Mouse (Mus musculus): ENCODE results near the gene Fbxo44. TPM values are rescaled to one million over a fixed set of nuclear protein-coding genes. Genes with fewer than 3 reads are reported as not detected.

The Fbxo44 gene
- polyA plus RNA-seq, 1 experiment from 2014 or later, result 27.0 TPM

DNA sequence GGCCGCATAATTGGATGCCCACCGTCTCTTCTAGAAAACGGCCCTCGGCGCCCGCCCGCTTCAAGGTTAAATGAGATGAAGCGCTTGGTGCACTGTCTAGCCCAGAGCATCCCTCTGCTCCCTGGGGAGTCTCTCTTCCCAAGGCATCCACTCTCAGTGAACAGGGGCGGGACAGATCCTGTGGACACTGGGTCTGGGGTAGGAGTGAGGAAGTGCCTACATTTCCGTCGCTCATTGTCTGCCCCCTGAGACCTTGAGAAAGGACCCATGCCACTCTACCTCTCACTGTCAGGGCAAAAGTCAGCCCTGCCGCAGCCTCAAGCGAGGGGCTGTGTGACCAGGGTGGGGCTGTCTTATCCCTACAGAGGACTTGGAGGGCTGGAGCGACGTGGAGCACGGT lies 4.2 kb upstream of the Fbxo44 start:
- peak overlapping the region; percentile 45 for H3K4me3 ChIP-seq
- under 1% methylated on average over 16 of the region's 16 CpGs for WGBS

DNA sequence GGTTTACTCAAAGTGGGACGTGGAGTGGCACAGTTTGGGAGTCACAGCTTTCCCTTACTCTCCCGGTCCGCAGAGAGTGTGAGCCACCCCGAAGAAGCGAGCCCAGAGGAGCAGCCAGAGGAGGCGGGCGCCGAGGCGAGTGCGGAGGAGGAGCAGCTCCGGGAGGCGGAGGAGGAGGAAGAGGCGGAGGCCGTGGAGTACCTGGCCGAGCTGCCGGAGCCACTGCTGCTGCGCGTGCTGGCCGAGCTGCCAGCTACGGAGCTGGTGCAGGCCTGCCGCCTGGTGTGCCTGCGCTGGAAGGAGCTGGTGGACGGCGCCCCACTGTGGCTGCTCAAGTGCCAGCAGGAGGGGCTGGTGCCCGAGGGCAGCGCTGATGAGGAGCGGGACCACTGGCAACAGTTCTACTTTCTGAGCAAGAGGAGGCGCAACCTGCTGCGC lies 3.7 kb upstream of the Fbxo44 start:
- Histone ChIP-seq H3K9me3 (replicated peaks) (no peaks in the 10 kb centered on the region), H3K27me3 (peaks cover 88% of the 10 kb centered on the region), H3K4me3 (peak overlapping the region; percentile 45), H3K36me3 (no peaks in the 10 kb centered on the region), H3K4me1 (replicated peaks) (peaks cover 38% of the 10 kb centered on the region), H3K9ac (peak overlapping the region; percentile 10; the same call in 1 of the 2 replicates), H3K4me2 (peak overlapping the region; percentile 72), H3K27ac (no peak overlapping the region)
- WGBS, result under 1% methylated on average over 29 of the region's 29 CpGs
- peak; percentile 19 for ATAC-seq (replicated peaks; ENCODE audit: insufficient number of reproducible peaks, insufficient read depth, low FRiP score, low read depth)

More for the DNA sequence above, 4.2 kb upstream of the Fbxo44 start:
- Histone ChIP-seq H3K4me2 (peak overlapping the region; percentile 72), H3K9me3 (replicated peaks) (no peaks in the 10 kb centered on the region), H3K9ac (0 out of 2 replicates have a peak overlapping the region, but pooled peaks have one; percentile 10), H3K36me3 (no peaks in the 10 kb centered on the region), H3K27me3 (peaks cover 90% of the 10 kb centered on the region), H3K27ac (no peak overlapping the region), H3K4me1 (replicated peaks) (peaks cover 34% of the 10 kb centered on the region)
- ATAC-seq (replicated peaks; ENCODE audit: insufficient number of reproducible peaks, insufficient read depth, low FRiP score, low read depth), result no peak

DNA sequence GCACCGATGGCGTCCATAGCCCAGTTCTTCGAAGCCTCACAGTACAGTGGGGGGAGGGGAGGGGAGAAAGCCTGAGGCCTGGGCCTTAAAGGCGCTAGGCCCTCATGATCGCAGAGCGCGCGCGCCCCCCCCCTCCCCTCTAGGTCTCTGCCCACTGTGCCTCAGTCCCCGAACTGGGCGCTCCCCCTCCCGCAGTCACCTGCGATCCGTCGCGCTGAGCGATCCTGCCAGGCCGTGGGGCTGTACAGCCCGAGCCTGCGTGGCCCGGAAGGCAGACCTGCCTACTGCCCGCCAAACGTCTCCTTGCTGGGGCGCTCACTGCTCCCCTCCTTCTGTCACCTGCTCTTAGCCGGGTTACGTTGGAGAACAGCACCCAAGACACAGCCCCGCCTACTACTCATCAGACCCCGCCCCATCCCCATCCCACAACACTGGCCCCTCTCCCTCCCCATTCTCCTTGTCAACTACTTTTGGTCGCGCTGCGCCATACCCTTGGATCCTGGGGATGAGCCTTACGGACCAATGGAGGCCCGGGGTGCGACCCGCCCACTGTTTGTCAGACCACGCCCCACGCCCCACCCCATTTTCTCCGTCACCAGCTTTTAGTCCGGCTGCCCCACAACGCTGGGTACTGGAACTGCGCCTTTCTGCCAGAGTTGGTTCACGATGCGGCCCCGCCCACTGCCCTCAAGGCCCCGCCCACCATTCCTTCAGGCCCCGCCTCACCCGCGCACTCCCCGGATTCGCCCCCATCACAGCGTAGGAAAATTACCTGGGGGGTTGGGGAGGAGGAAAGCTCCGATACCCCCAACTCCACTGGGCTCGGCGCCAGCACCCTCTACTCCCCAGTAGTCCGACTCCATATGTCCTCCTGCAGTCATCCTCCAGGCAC lies 492 bp downstream of the Fbxo44 start:
- peak; percentile 84 for ATAC-seq (replicated peaks; ENCODE audit: insufficient number of reproducible peaks, insufficient read depth, low FRiP score, low read depth)
- Histone ChIP-seq H3K27me3 (peaks cover 56% of the 10 kb centered on the region), H3K9ac (peak overlapping the region; percentile 82), H3K27ac (peak overlapping the region; percentile 81), H3K4me2 (peak overlapping the region; percentile 98), H3K9me3 (replicated peaks) (no peaks in the 10 kb centered on the region), H3K4me3 (peak overlapping the region; percentile 77), H3K36me3 (peaks cover 13% of the 10 kb centered on the region; the same call in 1 of the 2 replicates), H3K4me1 (replicated peaks) (peaks cover 40% of the 10 kb centered on the region)
- under 1% methylated on average over 48 of the region's 55 CpGs for WGBS

DNA sequence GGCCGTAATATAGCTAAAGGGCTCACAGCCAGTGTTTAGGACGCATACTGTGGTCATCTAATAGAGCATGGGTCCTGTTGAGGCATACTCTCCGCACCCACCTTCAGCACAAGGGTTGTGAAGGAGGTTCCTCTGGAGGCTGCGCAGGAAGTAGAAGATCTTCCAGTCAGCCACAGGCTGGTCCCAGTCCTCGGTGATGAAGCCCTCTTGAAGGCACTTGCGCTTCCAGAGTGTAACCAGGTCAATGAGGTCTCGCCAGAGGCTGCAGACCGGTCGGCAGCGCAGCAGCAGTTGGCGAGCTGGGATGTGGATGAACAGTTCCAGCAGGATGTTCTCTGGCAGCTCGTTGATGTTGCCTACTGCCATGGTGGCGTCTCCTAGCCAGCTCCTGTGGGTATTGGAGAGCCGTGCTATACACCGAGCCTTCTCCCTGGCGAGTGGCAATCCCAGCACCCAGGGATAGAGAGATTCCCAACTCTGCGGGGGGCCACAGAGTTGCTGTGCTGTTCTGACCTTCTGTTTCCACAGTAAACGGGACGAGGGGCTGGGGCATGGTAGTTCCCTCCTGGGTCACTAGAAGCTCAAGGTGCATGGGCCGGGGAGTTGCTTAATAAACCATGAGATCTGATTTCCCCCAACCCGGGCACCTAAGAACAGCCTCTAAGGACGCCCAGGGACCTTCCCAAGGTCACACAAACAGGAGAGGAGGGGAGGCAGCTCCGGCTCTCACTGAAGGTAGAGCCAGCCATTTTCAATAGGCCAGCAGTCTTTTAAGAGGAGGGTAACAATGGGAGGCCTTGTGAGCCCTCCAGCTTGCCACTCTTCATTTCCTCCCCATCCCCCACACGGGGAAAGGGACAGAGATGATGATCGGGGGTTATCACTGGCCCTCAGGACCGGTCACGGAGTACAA lies 1.6 kb downstream of the Fbxo44 start:
- Histone ChIP-seq H3K36me3 (peaks cover 18% of the 10 kb centered on the region; the same call in 1 of the 2 replicates), H3K27ac (peak overlapping the region; percentile 81), H3K9me3 (replicated peaks) (no peaks in the 10 kb centered on the region), H3K9ac (peak overlapping the region; percentile 82), H3K27me3 (peaks cover 45% of the 10 kb centered on the region), H3K4me2 (peak overlapping the region; percentile 98), H3K4me1 (replicated peaks) (peaks cover 30% of the 10 kb centered on the region), H3K4me3 (peak overlapping the region; percentile 77)
- ATAC-seq (replicated peaks; ENCODE audit: insufficient number of reproducible peaks, insufficient read depth, low FRiP score, low read depth), result no peak
- WGBS, result 29% methylated on average over 27 of the region's 27 CpGs

DNA sequence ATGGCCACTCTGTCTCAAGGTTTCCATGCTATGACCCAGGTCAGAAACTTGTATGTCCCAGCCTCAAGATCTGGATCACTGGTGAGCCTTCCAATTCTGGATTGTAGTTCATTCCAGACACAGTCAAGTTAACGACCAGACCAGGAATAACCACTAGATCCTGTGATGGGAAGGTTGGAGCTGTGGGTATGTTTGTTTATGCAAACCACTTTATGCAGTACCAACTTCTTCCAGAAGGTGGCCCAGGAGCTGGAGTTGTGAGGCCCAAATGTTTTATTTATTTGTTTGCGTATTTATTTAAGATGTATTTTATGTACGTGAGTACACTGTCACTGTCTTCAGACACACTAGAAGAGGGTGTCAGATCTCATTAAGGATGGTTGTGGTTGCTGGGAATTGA lies 5.3 kb downstream of the Fbxo44 start:
- H3K27ac ChIP-seq, result no peak overlapping the region
- H3K36me3 ChIP-seq, result peaks cover 18% of the 10 kb centered on the region; the same call in 1 of the 2 replicates
- WGBS, result 57% methylated on average over 3 of the region's 3 CpGs
- no peak overlapping the region for H3K4me2 ChIP-seq
- peaks cover 9% of the 10 kb centered on the region for H3K27me3 ChIP-seq
- H3K9me3 ChIP-seq (replicated peaks), result no peaks in the 10 kb centered on the region
- H3K4me1 ChIP-seq (replicated peaks), result peaks cover 30% of the 10 kb centered on the region
- ATAC-seq (replicated peaks; ENCODE audit: insufficient number of reproducible peaks, insufficient read depth, low FRiP score, low read depth), result no peak
- H3K4me3 ChIP-seq, result no peak overlapping the region
- H3K9ac ChIP-seq, result no peak overlapping the region

DNA sequence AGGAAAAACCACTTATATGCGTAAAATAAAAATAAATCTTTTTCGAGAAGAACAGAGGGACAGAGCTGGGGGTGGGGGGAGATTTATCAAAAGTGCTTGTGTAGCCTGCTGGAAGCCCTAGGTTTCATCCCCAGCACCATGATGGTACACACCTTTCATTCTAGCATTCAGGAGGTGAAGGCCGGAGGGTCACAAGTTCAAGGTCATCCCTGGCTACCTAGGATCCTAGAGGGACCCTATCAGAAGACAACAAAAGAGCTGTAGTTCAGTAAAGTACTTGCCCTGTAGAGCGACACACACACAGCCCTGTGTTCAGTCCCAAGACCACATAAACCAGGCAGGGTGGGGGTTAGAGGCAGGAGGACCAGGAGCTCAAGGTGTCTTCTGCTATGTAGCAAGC lies 6.3 kb downstream of the Fbxo44 start:
- no peak overlapping the region for H3K27ac ChIP-seq
- H3K9me3 ChIP-seq (replicated peaks), result no peaks in the 10 kb centered on the region
- no peak overlapping the region for H3K4me3 ChIP-seq
- H3K4me1 ChIP-seq (replicated peaks), result peaks cover 20% of the 10 kb centered on the region
- H3K27me3 ChIP-seq, result peaks cover 3% of the 10 kb centered on the region; the same call in 1 of the 2 replicates
- H3K9ac ChIP-seq, result no peak overlapping the region
- 89% methylated on average over 4 of the region's 4 CpGs for WGBS
- H3K36me3 ChIP-seq, result peaks cover 18% of the 10 kb centered on the region; the same call in 1 of the 2 replicates
- H3K4me2 ChIP-seq, result no peak overlapping the region
- no peak for ATAC-seq (replicated peaks; ENCODE audit: insufficient number of reproducible peaks, insufficient read depth, low FRiP score, low read depth)

DNA sequence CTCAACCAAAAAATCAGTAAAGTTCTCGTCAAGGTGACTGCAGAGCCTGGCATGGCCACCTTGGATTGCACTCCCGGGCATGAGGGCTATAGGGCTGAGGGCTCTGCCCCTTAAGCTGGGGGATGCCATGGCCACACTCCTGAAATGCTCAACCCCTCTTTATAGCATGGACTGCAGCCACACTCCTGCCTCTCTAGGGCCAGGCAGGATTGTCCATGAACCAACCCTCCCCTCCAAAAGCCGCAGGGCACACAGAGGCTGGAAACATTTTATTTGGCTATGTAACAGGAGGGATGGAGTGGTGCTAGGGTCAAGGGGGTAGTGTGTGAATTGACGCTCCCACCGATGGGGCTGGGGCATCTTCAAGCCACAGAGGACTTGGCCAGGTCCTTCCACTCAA lies 7.7 kb downstream of the Fbxo44 start:
- peaks cover 18% of the 10 kb centered on the region; the same call in 1 of the 2 replicates for H3K36me3 ChIP-seq
- H3K27me3 ChIP-seq, result no peaks in the 10 kb centered on the region
- WGBS, result 81% methylated on average over 5 of the region's 5 CpGs
- no peak overlapping the region for H3K4me2 ChIP-seq
- H3K9me3 ChIP-seq (replicated peaks), result no peaks in the 10 kb centered on the region
- no peak overlapping the region for H3K4me3 ChIP-seq
- ATAC-seq (replicated peaks; ENCODE audit: insufficient number of reproducible peaks, insufficient read depth, low FRiP score, low read depth), result no peak
- no peak overlapping the region for H3K27ac ChIP-seq
- H3K9ac ChIP-seq, result no peak overlapping the region
- H3K4me1 ChIP-seq (replicated peaks), result peaks cover 9% of the 10 kb centered on the region; the same call in 1 of the 2 replicates

DNA sequence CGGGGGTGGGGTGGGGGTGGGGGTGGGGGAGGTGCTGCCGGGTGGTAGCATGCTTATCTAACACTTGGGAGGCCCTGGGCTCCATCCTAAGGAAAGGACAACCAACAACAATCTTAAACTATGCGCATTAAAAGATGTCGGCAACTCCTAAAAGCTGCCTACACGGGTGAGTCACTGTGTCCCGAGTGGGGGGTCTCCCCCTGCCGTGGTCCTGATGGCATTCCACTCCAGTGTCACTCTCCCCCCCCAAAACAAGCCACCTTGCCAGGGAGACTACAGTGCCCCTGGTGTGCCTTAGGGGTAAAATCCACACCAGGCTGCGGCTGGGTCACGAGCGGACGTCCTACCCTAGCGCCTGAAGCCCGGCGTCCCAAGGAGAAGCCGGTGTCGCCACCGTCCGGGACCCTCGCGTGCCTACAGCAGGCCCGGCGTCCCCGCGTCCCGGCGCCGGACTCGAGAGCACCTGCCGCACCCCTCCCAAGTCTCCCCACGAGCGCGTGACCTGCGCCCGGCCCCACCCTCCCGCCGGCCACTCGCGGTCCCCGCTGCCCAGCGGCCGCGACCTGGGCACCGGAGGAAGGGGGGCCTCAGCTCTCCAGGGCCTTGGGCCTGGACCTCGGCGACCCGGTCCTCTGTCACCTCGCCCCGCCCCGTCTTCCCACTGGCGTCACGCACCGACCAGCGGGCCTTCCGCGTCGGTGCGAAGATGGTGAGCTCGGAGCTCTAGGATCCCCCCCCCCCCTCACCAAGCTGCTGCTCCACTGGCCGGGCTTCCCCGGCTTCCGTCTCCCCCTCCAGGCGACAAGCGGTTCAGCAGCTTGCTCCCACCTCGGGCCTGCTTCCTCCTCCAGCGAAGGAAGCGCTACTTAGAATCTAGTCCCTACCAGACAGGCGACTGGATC lies 8.8 kb downstream of the Fbxo44 start, which contains the start of gene Fbxo6:
Gene Fbxo6, minus strand, starts transcription at position 874 of the 902 bp plus-strand sequence.
- Histone ChIP-seq H3K4me1 (replicated peaks) (peaks cover 9% of the 10 kb centered on the region; the same call in 1 of the 2 replicates), H3K27ac (peak within 1 kb of the TSS; percentile 91), H3K4me2 (peak within 1 kb of the TSS; percentile 95), H3K27me3 (no peaks in the 10 kb centered on the region), H3K9me3 (replicated peaks) (no peaks in the 10 kb centered on the region), H3K36me3 (peaks cover 17% of the 10 kb centered on the region; the same call in 1 of the 2 replicates), H3K9ac (peak within 1 kb of the TSS; percentile 81), H3K4me3 (peak within 1 kb of the TSS; percentile 79)
- peak; percentile 90 for ATAC-seq (replicated peaks; ENCODE audit: insufficient number of reproducible peaks, insufficient read depth, low FRiP score, low read depth)
- under 1% methylated on average over 65 of the region's 67 CpGs for WGBS

DNA sequence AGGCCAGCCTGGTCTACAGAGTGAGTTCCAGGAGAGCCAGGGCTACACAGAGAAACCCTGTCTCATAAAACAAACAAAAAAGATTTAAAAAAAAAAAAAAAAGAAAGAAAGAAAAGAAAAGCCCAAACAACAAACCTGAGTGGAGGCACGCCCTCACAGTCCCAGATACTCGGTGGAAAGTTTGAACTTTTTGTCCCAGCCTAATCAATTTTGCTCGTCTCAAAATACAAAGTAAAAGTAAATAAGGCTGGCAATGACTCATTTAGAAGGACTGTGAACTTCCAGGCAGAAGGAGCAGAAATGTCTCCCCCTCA lies 9.4 kb downstream of the Fbxo44 start:
- Histone ChIP-seq H3K27me3 (no peaks in the 10 kb centered on the region), H3K4me2 (peak overlapping the region; percentile 95), H3K4me3 (peak overlapping the region; percentile 79), H3K36me3 (peaks cover 11% of the 10 kb centered on the region; the same call in 1 of the 2 replicates), H3K9me3 (replicated peaks) (no peaks in the 10 kb centered on the region), H3K4me1 (replicated peaks) (peaks cover 9% of the 10 kb centered on the region; the same call in 1 of the 2 replicates), H3K27ac (peak overlapping the region; percentile 91), H3K9ac (peak overlapping the region; percentile 81; the same call in 1 of the 2 replicates)
- no peak for ATAC-seq (replicated peaks; ENCODE audit: insufficient number of reproducible peaks, insufficient read depth, low FRiP score, low read depth)
- 32% methylated on average over 3 of the region's 3 CpGs for WGBS

DNA sequence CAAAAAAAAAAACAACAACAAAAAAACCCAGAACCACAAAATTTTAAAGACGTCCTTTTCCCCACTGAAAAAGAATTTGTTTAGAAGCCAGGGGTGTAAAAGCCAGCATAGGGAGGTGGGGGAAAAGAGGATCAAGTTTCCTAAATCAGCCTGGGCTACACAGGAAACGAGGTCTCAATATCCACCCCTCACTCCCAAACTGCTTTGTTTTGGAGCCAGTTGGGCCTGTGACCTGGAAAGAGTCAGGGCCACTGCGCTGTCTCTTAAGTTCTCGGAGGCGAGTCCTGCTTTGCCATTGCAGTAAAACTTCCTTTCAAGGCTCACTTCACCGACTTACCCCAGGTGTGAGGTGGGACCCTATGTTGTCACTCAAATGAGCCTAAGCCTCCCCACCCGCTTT lies 10.0 kb downstream of the Fbxo44 start:
- Histone ChIP-seq H3K9me3 (replicated peaks) (no peaks in the 10 kb centered on the region), H3K36me3 (peaks cover 16% of the 10 kb centered on the region; the same call in 1 of the 2 replicates), H3K4me2 (no peak overlapping the region), H3K4me3 (no peak overlapping the region), H3K27ac (no peak overlapping the region), H3K9ac (no peak overlapping the region), H3K27me3 (no peaks in the 10 kb centered on the region), H3K4me1 (replicated peaks) (peaks cover 9% of the 10 kb centered on the region; the same call in 1 of the 2 replicates)
- no peak for ATAC-seq (replicated peaks; ENCODE audit: insufficient number of reproducible peaks, insufficient read depth, low FRiP score, low read depth)
- 67% methylated on average over 7 of the region's 7 CpGs for WGBS
